Mouse (Mus musculus) yolk sac, embryonic 10.5 days (tissue): Measurements from ENCODE around the gene Max.

Source experiments
- DNase-seq: peaks from one replicate; pipeline ENCODE4 v3.0.0-alpha.2; 2017; ENCODE audit warnings: low spot score

Max gene

GRCm38 (mm10) chr12:76920990-76921389 is 41.0 kb downstream of the Max start:
- DNase-seq = no peak

GRCm38 (mm10) chr12:76920398-76920797 is 41.6 kb downstream of the Max start:
- DNase-seq = no peak

GRCm38 (mm10) chr12:76918855-76919254 is 43.1 kb downstream of the Max start:
- DNase-seq = no peak

- DNase-seq = no peak
These were observed 43.9 kb downstream of the Max start for GRCm38 (mm10) chr12:76918113-76918512.

- peak; percentile 39 for DNase-seq
These were observed 45.8 kb downstream of the Max start for GRCm38 (mm10) chr12:76916163-76916562.

GRCm38 (mm10) chr12:76912193-76912592 is 49.8 kb downstream of the Max start:
- no peak for DNase-seq

- no peak for DNase-seq
These were observed 50.8 kb downstream of the Max start for GRCm38 (mm10) chr12:76911171-76911726.

GRCm38 (mm10) chr12:76910258-76910940 is 51.6 kb downstream of the Max start:
- DNase-seq = no peak

GRCm38 (mm10) chr12:76909218-76909617 is 52.8 kb downstream of the Max start:
- no peak for DNase-seq

GRCm38 (mm10) chr12:76906278-76906677 is 55.7 kb downstream of the Max start:
- DNase-seq = no peak

- DNase-seq = no peak
These were observed 60.3 kb downstream of the Max start for GRCm38 (mm10) chr12:76901508-76902294.

GRCm38 (mm10) chr12:76899261-76899975 is 62.6 kb downstream of the Max start:
- no peak for DNase-seq

- DNase-seq = no peak
These were observed 63.9 kb downstream of the Max start for GRCm38 (mm10) chr12:76898141-76898540.

- DNase-seq = no peak
These were observed 65.0 kb downstream of the Max start for GRCm38 (mm10) chr12:76897006-76897405.

- no peak for DNase-seq
These were observed 65.4 kb downstream of the Max start for GRCm38 (mm10) chr12:76896566-76896965.

- peak; percentile 20 for DNase-seq
These were observed 66.2 kb downstream of the Max start for GRCm38 (mm10) chr12:76895777-76896176.

- no peak for DNase-seq
These were observed 67.0 kb downstream of the Max start for GRCm38 (mm10) chr12:76894792-76895559.

- no peak for DNase-seq
These were observed 68.9 kb downstream of the Max start for GRCm38 (mm10) chr12:76892910-76893695.

GRCm38 (mm10) chr12:76891160-76891559 is 70.8 kb downstream of the Max start:
- no peak for DNase-seq

- DNase-seq = no peak
These were observed 72.4 kb downstream of the Max start for GRCm38 (mm10) chr12:76889404-76890184.
